Mouse (Mus musculus): Measurements from ENCODE around the gene Ddah2. TPM values are rescaled to one million over a fixed set of nuclear protein-coding genes. Genes with fewer than 3 reads are reported as not detected.
A peak's percentile ranks its signal among the peaks of the same experiment; 100 is the strongest.

Gene Ddah2
- polyA plus RNA-seq, 1 experiment: 59.5 TPM

- WGBS: 37% methylated on average over 10 of the region's 10 CpGs
- Histone ChIP-seq H3K4me1 (ENCODE audit: control insufficient read depth, insufficient read depth, low read length) (peaks cover 39% of the 10 kb centered on the region), H3K4me3 (replicated peaks; ENCODE audit: insufficient read depth, low read depth, low read length) (peak overlapping the region; percentile 48), H3K27ac (ENCODE audit: insufficient read depth, low read length) (peak overlapping the region; percentile 91), H3K27me3 (ENCODE audit: control insufficient read depth, insufficient read depth, low read length) (no peaks in the 10 kb centered on the region)
- peak in 1 of 2 experiments; percentile 47 for DNase-seq
- TF ChIP-seq CTCF (IDR thresholded peaks at IDR 0.05; ENCODE audit: borderline replicate concordance, insufficient read depth, low read depth, low read length): no peak
- TF ChIP-seq POLR2A (IDR thresholded peaks at IDR 0.05; ENCODE audit: borderline replicate concordance, insufficient read depth, low read length): no peak
Measured at GRCm38 (mm10) chr17:35016791-35017705, 41.8 kb upstream of the Ddah2 start.

- H3K27me3 ChIP-seq (ENCODE audit: control insufficient read depth, insufficient read depth, low read length): no peaks in the 10 kb centered on the region
- H3K4me3 ChIP-seq (replicated peaks; ENCODE audit: insufficient read depth, low read depth, low read length): peak overlapping the region; percentile 7
- H3K27ac ChIP-seq (ENCODE audit: insufficient read depth, low read length): 0 out of 2 replicates have a peak overlapping the region, but pooled peaks have one; percentile 18
- 20% methylated on average over 14 of the region's 14 CpGs for WGBS
- peak; percentile 29 to 49 for DNase-seq
- H3K4me1 ChIP-seq (ENCODE audit: control insufficient read depth, insufficient read depth, low read length): peaks cover 39% of the 10 kb centered on the region
- TF ChIP-seq CTCF (IDR thresholded peaks at IDR 0.05; ENCODE audit: borderline replicate concordance, insufficient read depth, low read depth, low read length) (no peak), POLR2A (IDR thresholded peaks at IDR 0.05; ENCODE audit: borderline replicate concordance, insufficient read depth, low read length) (no peak)
Measured at GRCm38 (mm10) chr17:35017706-35018030, 41.2 kb upstream of the Ddah2 start.

GRCm38 (mm10) chr17:35018171-35018570 lies 40.7 kb upstream of the Ddah2 start:
- 78% methylated on average over 3 of the region's 3 CpGs for WGBS
- H3K4me3 ChIP-seq (replicated peaks; ENCODE audit: insufficient read depth, low read depth, low read length): no peak overlapping the region
- TF ChIP-seq CTCF (IDR thresholded peaks at IDR 0.05; ENCODE audit: borderline replicate concordance, insufficient read depth, low read depth, low read length) (no peak), POLR2A (IDR thresholded peaks at IDR 0.05; ENCODE audit: borderline replicate concordance, insufficient read depth, low read length) (no peak)
- peaks cover 39% of the 10 kb centered on the region for H3K4me1 ChIP-seq (ENCODE audit: control insufficient read depth, insufficient read depth, low read length)
- no peaks in the 10 kb centered on the region for H3K27me3 ChIP-seq (ENCODE audit: control insufficient read depth, insufficient read depth, low read length)
- DNase-seq: no peak
- no peak overlapping the region for H3K27ac ChIP-seq (ENCODE audit: insufficient read depth, low read length)

GRCm38 (mm10) chr17:35019894-35020293 lies 38.9 kb upstream of the Ddah2 start:
- H3K4me1 ChIP-seq (ENCODE audit: control insufficient read depth, insufficient read depth, low read length): peaks cover 39% of the 10 kb centered on the region
- no peak overlapping the region for H3K27ac ChIP-seq (ENCODE audit: insufficient read depth, low read length)
- DNase-seq: no peak
- 58% methylated on average over 11 of the region's 11 CpGs for WGBS
- no peak overlapping the region for H3K4me3 ChIP-seq (replicated peaks; ENCODE audit: insufficient read depth, low read depth, low read length)
- TF ChIP-seq CTCF (IDR thresholded peaks at IDR 0.05; ENCODE audit: borderline replicate concordance, insufficient read depth, low read depth, low read length) (no peak), POLR2A (IDR thresholded peaks at IDR 0.05; ENCODE audit: borderline replicate concordance, insufficient read depth, low read length) (no peak)
- H3K27me3 ChIP-seq (ENCODE audit: control insufficient read depth, insufficient read depth, low read length): no peaks in the 10 kb centered on the region

GRCm38 (mm10) chr17:35020551-35020950 lies 38.3 kb upstream of the Ddah2 start:
- TF ChIP-seq CTCF (IDR thresholded peaks at IDR 0.05; ENCODE audit: borderline replicate concordance, insufficient read depth, low read depth, low read length) (no peak), POLR2A (IDR thresholded peaks at IDR 0.05; ENCODE audit: borderline replicate concordance, insufficient read depth, low read length) (no peak)
- no peaks in the 10 kb centered on the region for H3K27me3 ChIP-seq (ENCODE audit: control insufficient read depth, insufficient read depth, low read length)
- no peak overlapping the region for H3K27ac ChIP-seq (ENCODE audit: insufficient read depth, low read length)
- DNase-seq: no peak
- no peak overlapping the region for H3K4me3 ChIP-seq (replicated peaks; ENCODE audit: insufficient read depth, low read depth, low read length)
- WGBS: 89% methylated on average over 8 of the region's 8 CpGs
- peaks cover 34% of the 10 kb centered on the region for H3K4me1 ChIP-seq (ENCODE audit: control insufficient read depth, insufficient read depth, low read length)

- no peak for TF ChIP-seq POLR2A (IDR thresholded peaks at IDR 0.05; ENCODE audit: borderline replicate concordance, insufficient read depth, low read length)
- peak; percentile 95 for TF ChIP-seq CTCF (IDR thresholded peaks at IDR 0.05; ENCODE audit: borderline replicate concordance, insufficient read depth, low read depth, low read length)
- Histone ChIP-seq H3K27ac (ENCODE audit: insufficient read depth, low read length) (no peak overlapping the region), H3K4me3 (replicated peaks; ENCODE audit: insufficient read depth, low read depth, low read length) (peak overlapping the region; percentile 19), H3K27me3 (ENCODE audit: control insufficient read depth, insufficient read depth, low read length) (no peaks in the 10 kb centered on the region), H3K4me1 (ENCODE audit: control insufficient read depth, insufficient read depth, low read length) (peaks cover 27% of the 10 kb centered on the region)
- peak; percentile 83 to 91 for DNase-seq
- WGBS: 22% methylated on average over 17 of the region's 17 CpGs
Measured at GRCm38 (mm10) chr17:35021163-35021808, 37.5 kb upstream of the Ddah2 start.

- DNase-seq: no peak
- no peak overlapping the region for H3K4me3 ChIP-seq (replicated peaks; ENCODE audit: insufficient read depth, low read depth, low read length)
- H3K4me1 ChIP-seq (ENCODE audit: control insufficient read depth, insufficient read depth, low read length): peaks cover 20% of the 10 kb centered on the region
- no peak for TF ChIP-seq POLR2A (IDR thresholded peaks at IDR 0.05; ENCODE audit: borderline replicate concordance, insufficient read depth, low read length)
- TF ChIP-seq CTCF (IDR thresholded peaks at IDR 0.05; ENCODE audit: borderline replicate concordance, insufficient read depth, low read depth, low read length): no peak
- H3K27ac ChIP-seq (ENCODE audit: insufficient read depth, low read length): no peak overlapping the region
- WGBS: 74% methylated on average over 6 of the region's 6 CpGs
- H3K27me3 ChIP-seq (ENCODE audit: control insufficient read depth, insufficient read depth, low read length): no peaks in the 10 kb centered on the region
Measured at GRCm38 (mm10) chr17:35021842-35022477, 36.9 kb upstream of the Ddah2 start.

All from cerebellum, adult 2 months (tissue).